Mouse (Mus musculus) cerebellum, adult 9-11 months (tissue): ENCODE results near the gene Tax1bp1.
A peak's percentile ranks its signal among the peaks of the same experiment; 100 is the strongest.

Source experiments
- DNase-seq: peaks from one replicate; pipeline ENCODE4 v3.0.0; 2022

Gene Tax1bp1

DNA sequence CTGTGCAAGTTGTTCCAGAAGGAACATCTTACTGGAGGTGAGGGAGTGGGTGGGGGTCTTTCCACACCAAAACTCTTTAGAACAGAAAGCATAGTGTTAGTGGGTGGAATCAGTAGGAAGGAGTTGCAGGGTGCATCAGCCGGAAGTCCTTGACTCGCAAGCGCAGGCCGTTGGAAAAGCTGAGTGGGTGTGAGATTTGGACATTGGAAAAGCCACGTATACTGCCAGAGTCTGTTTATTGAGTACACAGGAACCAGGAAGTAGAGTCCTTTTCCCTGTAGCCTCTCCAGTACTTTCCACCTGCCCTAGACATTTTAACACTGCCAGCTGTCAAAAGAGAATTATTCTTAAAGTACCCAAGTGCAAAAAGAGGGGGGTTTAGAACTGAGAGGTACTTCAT lies 5.7 kb upstream of the Tax1bp1 start:
- DNase-seq: no peak

DNA sequence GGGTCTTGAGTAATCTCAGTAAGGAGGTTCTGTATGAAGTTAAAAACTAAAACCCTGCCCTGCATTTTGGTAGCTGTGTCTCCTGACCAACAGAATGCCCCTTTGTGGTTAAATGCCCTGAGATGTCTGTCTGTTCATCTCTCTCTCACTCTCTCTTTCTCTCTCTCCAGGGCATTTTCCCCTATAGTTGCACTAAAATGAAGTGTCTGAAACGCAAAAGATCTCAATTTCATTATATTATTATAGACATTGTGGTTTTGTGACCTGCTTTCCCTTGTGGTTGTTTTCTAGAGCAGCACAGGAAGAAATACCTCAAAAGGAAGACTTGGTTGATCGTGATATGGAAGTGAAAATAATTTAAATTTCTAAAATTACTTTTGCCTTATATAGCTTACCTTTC lies 966 bp upstream of the Tax1bp1 start:
- no peak for DNase-seq

- DNase-seq: peak; percentile 73
These were observed 474 bp downstream of the Tax1bp1 start for GRCm38 (mm10) chr6:52713897-52714509.

DNA sequence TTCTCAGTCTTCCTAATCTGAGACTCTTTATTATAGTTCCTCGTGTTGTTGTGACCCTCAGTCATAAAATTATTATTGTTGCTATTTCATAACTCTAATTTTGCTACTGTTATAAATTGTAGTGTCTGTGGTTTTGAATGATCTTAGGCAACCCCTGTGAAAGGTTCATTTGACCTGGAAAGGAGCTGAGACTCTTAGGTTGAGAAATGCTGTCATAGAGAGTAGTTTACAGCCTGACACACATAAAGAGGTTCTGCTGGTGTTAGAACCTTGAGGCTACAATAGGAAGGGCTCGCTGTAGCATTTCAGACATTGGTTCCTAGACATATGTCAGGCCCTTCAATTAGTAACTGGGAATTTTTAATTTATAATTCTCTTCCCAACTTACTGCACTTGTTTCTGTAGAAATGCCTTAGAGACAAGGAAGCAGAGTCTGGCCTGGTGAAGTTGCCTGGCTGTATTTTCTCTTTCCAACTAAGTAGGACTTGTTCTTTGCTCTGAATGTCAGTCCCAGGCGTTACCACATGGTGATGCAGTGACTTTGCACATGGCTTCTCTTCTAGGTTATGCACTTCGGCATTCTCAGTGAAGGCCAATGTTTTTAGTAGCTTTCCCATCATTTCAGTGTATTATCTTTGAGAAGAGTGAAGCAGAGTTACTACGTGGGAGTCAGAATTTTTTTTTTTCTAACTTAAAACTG lies 4.1 kb downstream of the Tax1bp1 start:
- no peak for DNase-seq

- DNase-seq: peak; percentile 38
These were observed 11.4 kb downstream of the Tax1bp1 start for GRCm38 (mm10) chr6:52724805-52725439.

DNA sequence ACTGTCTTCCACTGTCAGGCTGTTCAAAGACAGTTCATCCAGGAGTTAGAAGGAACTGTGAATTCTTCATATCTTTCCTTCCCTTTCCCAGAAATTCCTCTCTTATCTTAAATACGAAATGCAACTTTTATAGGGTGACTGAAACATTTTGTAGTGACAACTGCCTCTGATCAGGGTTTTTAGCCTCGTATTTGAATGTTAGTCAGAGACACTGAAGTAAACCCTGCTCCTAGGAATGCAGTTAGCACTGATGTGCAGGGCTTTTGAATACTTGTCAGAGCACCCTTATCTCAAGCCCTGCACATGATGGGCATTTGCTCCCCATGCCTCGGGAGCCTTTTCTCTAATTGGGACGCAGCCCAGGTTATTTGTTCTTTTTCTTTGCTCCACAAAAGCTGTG lies 16.8 kb downstream of the Tax1bp1 start:
- DNase-seq: no peak

GRCm38 (mm10) chr6:52734630-52735029 lies 21.1 kb downstream of the Tax1bp1 start:
- DNase-seq: no peak

DNA sequence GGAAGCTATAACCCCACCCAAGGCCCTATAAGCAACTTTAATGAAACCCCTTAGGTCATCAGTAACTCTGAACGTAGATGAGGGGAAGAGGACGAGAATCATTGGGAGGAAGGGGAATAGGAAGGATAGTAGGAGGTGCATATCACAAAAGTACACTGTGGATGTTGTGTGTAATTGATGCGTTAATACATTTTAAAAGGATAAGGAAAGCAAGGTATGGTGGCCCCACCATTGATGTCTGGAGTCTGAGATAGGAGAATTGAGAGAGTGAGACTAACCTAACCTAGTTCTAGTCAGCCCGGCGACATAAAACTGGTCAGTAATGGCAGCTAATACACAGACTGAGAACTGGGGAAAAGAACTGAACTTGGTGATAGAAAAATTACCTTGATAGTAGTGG lies 39.3 kb downstream of the Tax1bp1 start:
- no peak for DNase-seq

DNA sequence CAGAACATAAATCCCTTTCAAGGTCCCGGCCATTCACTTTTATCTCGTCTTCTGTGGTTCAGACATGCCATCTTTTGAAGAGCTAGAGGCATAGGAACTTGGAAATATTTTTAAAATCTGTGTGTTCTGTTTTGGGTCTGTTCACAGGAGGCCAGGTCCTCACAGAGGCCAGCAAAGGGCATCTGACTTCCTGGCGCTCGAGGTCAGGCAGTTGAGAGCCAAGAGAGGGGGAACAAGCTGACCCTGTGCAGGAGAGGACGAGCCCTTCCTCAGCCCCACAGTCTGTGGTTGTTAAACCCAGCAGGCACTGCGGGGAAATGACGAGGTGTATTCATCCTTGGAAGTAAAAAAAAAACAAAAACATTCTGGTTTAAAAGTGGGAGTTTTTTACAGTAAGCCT lies 51.7 kb downstream of the Tax1bp1 start:
- DNase-seq: no peak

DNA sequence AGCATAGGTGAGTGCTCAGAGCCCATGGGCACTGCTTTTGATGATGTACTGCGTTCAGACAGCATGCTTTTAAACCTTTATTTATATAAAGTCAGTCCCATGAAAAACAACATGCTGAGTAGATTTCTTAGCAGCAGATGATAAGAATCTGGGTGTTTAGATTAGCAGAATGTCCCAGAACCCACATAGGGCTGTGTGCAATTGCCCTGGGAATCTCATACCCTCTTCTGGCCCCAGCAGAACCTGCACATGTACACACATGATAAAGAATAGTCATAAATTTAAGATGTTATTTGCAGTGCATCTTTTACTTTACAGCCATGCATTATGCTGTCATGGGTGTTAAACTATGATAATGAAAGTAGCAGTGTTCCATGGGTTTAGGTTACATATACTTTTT lies 57.3 kb downstream of the Tax1bp1 start:
- no peak for DNase-seq

DNA sequence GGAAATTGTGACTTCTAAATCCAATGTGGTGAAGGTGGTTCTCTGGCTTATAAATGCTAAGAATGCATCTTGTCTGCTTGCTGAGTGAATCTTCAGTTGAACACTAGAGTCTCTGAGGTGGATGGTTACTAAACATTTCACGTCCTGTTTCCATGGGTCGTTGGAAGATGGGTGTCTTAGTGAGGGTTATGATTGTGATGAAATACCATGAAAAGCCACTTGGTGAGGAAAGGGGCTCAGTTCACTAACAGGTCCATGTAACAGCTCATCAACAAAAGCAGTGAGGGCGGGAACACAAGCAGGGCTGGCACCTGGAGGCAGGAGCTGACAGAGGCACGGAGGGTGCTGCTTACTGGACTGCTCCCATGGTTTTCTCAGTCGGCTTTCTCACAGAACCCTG lies 59.6 kb downstream of the Tax1bp1 start:
- DNase-seq: no peak

GRCm38 (mm10) chr6:52775350-52775749 lies 61.8 kb downstream of the Tax1bp1 start:
- DNase-seq: no peak

- DNase-seq: no peak
These were observed 62.4 kb downstream of the Tax1bp1 start for GRCm38 (mm10) chr6:52775956-52776355.

GRCm38 (mm10) chr6:52777034-52777433 lies 63.5 kb downstream of the Tax1bp1 start:
- no peak for DNase-seq

- DNase-seq: no peak
These were observed 65.0 kb downstream of the Tax1bp1 start for GRCm38 (mm10) chr6:52778523-52778922.

GRCm38 (mm10) chr6:52779546-52779945 lies 66.0 kb downstream of the Tax1bp1 start:
- no peak for DNase-seq

GRCm38 (mm10) chr6:52790316-52790715 lies 76.8 kb downstream of the Tax1bp1 start:
- no peak for DNase-seq

DNA sequence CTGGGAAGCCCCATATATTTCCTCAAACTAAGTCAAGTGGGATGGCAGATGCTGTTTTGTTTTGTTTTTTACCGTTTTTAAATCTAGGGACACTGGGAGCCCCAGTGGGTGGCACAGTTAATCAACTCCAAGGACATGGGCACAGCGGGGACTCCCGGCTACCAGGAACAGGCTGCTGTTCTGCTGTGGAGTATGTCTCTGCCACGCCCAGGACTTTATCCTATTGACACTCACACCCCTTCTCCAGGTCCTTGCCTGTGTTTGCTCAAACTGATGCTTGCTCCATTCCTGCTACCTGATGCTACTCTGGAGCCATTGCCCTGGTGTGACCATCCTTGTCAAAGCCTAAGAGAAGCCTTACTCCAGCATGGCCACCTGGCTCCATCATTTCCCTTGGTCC lies 77.3 kb downstream of the Tax1bp1 start:
- no peak for DNase-seq

DNA sequence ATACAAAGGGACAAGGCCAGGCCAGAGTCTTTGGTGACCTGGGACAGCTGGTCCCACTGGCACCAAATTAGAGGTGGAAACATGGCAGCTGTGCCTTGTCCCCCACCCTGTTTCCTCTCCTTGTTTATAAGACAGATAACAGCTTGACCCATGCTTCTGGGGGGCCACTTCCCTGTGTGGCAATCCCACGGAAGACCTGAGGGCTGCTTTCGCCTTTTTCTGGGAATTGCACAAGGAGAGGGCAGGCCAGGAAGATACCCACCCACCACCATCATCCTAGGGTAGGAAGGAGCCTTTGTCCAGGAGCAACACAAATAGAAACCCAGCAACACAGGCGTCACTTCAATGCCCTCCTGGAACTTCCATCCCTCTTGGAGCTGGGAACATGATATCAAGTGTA lies 78.9 kb downstream of the Tax1bp1 start:
- DNase-seq: no peak

DNA sequence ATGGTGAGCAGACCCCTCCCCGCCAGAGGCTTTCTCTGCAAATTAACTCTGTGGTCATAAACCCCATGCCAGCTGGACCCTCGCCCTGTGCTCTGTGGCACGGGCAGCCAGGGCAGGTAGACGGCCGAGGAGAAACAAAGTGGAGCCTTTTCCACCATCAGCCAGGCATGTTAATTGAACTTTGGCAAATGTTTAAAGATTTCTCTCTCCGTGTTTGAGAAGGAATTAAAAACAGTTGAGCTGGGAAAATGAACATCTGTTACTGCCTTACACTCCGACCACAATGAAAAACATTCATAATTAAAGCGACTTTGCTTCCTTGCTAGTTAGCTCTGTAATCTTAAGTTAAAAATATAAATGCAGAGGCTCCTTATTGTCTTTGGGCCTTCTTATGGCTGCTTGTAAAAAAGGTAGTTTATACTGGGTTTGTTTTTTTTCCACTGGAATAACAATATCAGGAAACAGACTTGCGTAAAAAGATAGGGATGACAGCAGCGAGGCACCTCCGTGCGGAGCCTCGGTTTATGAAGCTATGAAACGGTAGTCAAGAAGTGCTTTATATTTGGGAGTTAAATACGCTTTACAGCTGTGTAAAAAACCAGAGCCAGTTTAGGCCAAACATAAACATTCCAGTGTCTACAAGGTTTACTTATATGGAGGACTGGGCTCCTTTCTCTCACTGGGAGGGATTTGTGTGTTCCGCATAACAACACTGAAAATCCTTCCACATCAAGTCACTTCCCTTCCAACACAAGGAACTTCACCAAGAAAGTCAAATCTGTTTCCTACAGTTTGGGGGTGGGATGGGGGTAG lies 81.7 kb downstream of the Tax1bp1 start:
- DNase-seq: no peak

GRCm38 (mm10) chr6:52796035-52796598 lies 82.6 kb downstream of the Tax1bp1 start:
- DNase-seq: peak; percentile 28

DNA sequence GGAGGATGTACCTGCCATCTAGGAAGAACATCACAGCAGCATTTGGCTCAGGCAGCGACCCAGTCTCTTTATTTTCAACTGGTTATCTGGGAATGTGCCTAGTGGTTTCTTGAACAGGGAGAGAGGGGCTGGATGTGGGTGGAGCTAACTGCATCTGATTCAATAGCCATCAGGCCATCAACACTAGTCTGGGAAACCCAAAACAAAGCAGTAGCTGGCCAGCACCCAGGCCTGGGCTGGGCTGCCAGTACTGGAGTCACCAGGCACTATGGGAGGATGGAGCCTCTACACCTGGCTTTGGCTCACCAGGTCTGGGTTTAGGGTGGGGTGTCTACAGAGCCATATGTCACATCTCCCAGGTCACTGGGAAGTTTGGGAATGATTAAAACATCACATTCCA lies 83.2 kb downstream of the Tax1bp1 start:
- DNase-seq: peak; percentile 31

DNA sequence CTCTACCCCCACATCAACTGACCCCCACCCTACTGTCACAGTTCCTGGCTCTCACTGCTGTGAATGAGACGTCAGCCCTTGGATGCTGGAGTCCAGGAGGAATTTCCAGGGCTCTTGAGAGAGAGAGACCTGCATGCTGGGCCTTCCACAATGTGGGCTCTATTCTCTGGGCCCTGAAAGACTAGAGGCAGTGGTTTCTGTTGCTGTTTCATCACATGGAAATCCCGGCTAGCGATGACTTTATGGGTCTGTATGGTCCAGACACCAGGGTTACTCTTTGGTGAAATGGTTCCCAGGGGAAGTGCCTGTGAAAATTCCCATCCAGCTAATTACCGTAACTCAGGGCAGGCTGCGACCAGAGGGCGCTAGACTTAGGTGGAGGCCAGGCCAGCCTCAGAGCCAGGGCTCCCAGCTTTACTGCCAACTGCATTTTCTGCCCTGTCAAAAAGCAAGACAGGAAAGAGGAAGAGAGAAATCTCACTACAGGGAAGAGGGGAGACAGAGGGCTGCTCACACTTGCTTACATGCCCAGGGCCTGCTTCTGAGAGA lies 83.8 kb downstream of the Tax1bp1 start:
- no peak for DNase-seq
